Mouse (Mus musculus) forebrain, embryonic 16.5 days (tissue): Measurements from ENCODE around the gene Car1. TPM values are rescaled to one million over a fixed set of nuclear protein-coding genes. Genes with fewer than 3 reads are reported as not detected.
"Not testable (repeated sequence)": the region's sequence is repeated elsewhere in the genome, so short reads cannot be mapped to it uniquely, and the experiment has no call there.

Experiments used
- ATAC-seq: fragments of 200-750 bp; cut with Nextera tagmentation; 2 replicates; pipeline ENCODE4 v1.8.0; 2017; ENCODE audit warnings: mild to moderate bottlenecking, moderate library complexity
- H3K27ac ChIP-seq: fragments of 300-500 bp; sonication (generic); 2 replicates; pipeline ENCODE4 v1.5.1; 2014; ENCODE audit warnings: low read length, control low read depth
- H3K27me3 ChIP-seq: fragments of 300-500 bp; sonication (generic); replicated peaks from 2 replicates; pipeline ENCODE4 v1.6.1; 2014; ENCODE audit warnings: low read length; ENCODE audit not compliant: control insufficient read depth, insufficient read depth
- H3K36me3 ChIP-seq: fragments of 300-500 bp; sonication (generic); 2 replicates; pipeline ENCODE4 v1.6.1; 2014; ENCODE audit not compliant: control insufficient read depth, insufficient read depth
- H3K4me1 ChIP-seq: fragments of 300-500 bp; sonication (generic); replicated peaks from 2 replicates; pipeline ENCODE4 v1.6.1; 2014; ENCODE audit warnings: low read length; ENCODE audit not compliant: control insufficient read depth, insufficient read depth
- H3K4me2 ChIP-seq: fragments of 300-500 bp; sonication (generic); 2 replicates; pipeline ENCODE4 v1.6.1; 2014; ENCODE audit warnings: mild to moderate bottlenecking, low read length, control low read depth
- H3K4me3 ChIP-seq: fragments of 300-500 bp; sonication (generic); replicated peaks from 2 replicates; pipeline ENCODE4 v1.5.1; 2014; ENCODE audit warnings: mild to moderate bottlenecking, low read length, control low read depth
- H3K9ac ChIP-seq: fragments of 300-500 bp; sonication (generic); replicated peaks from 2 replicates; pipeline ENCODE4 v1.6.1; 2014; ENCODE audit warnings: low read depth, low read length, control low read depth
- H3K9me3 ChIP-seq: fragments of 300-500 bp; sonication (generic); 2 replicates; pipeline ENCODE4 v1.6.1; 2016; ENCODE audit warnings: low read length; ENCODE audit not compliant: control insufficient read depth
- WGBS: fragments of 180-500 bp; shearing (Covaris S2); extraction: QIAGEN DNeasy Blood & Tissue Kit; methylation state at CpG from one replicate; pipeline ENCODE4 v1.1.7; 2014; 5-methylcytosine and 5-hydroxymethylcytosine counted together
- polyA plus RNA-seq: library from polyadenylated mRNA; unstranded; fragments of >200 nt; fragmentation: Nextera tagmentation; extraction: Ambion mirVana; gene quantifications from 2 replicates; pipeline ENCODE4 v1.2.1, GENCODE M21; 2015

The Car1 gene
- polyA plus RNA-seq, 1 experiment from 2014 or later, result not detected

DNA sequence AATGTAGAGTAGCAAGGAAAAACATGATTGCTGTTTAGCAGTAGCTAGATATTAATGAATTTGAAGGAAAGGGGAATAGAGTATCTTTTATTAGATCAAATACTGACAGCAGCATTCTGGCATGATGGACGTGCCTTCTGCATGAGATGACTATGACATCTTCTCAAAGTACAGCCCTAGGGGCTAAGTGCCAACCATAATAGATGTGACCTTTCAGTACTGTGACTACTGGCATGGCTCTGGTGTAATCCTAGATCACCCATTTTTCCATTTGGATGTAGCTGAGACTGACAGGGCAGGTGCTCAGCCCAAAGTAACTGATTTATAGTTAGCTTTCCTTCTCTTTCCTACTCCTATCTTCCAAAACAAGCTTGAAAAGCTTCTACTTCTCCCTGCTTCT is 20.6 kb downstream of the Car1 start:
- Histone ChIP-seq H3K4me3 (no peak overlapping the region), H3K4me1 (no peaks in the 10 kb centered on the region), H3K9me3 (no peaks in the 10 kb centered on the region), H3K27ac (no peak overlapping the region), H3K4me2 (no peak overlapping the region), H3K27me3 (no peaks in the 10 kb centered on the region), H3K36me3 (no peaks in the 10 kb centered on the region), H3K9ac (no peak overlapping the region)
- no peak for ATAC-seq
- 70% methylated on average over 1 of the region's 1 CpGs for WGBS

DNA sequence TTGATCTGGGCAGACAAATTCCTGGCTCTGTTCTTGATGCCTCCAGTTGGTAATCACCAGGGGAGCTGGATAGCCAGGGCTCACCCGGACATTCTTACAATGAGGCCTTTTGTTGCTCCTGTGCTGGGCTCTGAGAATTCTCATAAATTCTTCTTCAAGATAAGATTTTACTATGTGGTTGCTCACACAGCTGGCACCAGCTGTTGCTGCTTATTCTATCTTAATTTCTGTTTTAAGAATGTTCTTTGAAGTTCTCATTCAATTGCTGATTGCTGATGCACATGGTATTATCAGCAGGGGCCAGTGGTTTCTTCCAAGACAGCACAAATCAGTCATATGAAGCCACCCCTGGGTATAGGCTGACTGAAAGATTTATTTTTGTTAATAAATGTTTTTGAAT is 21.0 kb downstream of the Car1 start:
- Histone ChIP-seq H3K9me3 (no peaks in the 10 kb centered on the region), H3K36me3 (no peaks in the 10 kb centered on the region), H3K9ac (no peak overlapping the region), H3K27me3 (no peaks in the 10 kb centered on the region), H3K27ac (no peak overlapping the region), H3K4me2 (no peak overlapping the region), H3K4me1 (no peaks in the 10 kb centered on the region), H3K4me3 (no peak overlapping the region)
- ATAC-seq, result no peak
- 48% methylated on average over 1 of the region's 1 CpGs for WGBS

DNA sequence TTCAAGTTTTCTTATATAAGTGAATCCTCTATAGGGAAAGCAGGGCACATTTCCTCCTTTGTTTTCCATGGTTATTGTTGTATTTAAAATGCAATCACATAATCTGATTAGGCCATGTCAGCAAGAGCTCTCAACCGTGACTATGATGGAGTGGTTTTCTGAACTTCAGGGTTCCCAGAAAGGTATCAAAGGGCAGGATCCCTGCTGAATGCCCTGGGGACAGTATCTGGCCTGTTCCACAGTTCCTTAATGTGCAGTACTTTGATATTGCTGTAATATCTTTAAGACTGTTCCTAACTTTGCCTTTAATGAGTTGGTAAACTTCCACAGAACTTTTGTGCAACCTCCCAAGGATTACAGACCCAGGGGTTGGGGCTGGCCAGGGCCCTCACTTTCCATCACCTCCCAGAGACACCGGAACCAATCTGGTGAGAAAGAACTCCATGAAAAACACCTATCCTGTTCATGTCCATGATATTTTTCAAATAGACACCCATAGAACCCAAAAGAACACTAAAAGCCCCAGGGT is 21.6 kb downstream of the Car1 start:
- no peaks in the 10 kb centered on the region for H3K27me3 ChIP-seq
- no peak for ATAC-seq
- H3K9ac ChIP-seq, result no peak overlapping the region
- WGBS, result 57% methylated on average over 2 of the region's 2 CpGs
- H3K4me3 ChIP-seq, result no peak overlapping the region
- no peak overlapping the region for H3K4me2 ChIP-seq
- H3K27ac ChIP-seq, result no peak overlapping the region
- no peaks in the 10 kb centered on the region for H3K36me3 ChIP-seq
- H3K9me3 ChIP-seq, result no peaks in the 10 kb centered on the region
- H3K4me1 ChIP-seq, result no peaks in the 10 kb centered on the region

DNA sequence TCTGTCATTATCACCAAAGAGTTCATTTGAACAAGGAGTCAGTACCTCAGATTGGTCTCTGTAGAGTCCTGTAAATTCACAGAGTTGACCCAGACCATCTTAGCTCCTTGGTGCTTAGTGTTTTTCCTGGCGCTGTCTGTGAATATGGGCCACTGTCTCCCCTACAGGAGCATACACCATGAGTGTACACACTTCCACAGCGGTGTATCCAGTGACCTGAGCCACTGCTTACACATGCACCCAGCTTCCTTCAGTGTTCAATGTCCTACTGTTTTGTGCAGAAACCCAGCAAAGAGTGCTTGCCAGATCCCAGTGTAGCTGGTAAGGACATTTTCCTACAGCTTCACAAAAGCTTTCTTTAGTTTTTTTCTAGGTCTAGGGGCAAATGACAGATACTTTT is 22.8 kb downstream of the Car1 start:
- Histone ChIP-seq H3K9me3 (no peaks in the 10 kb centered on the region), H3K36me3 (no peaks in the 10 kb centered on the region), H3K4me3 (no peak overlapping the region), H3K9ac (no peak overlapping the region), H3K27me3 (no peaks in the 10 kb centered on the region), H3K4me1 (no peaks in the 10 kb centered on the region), H3K27ac (no peak overlapping the region), H3K4me2 (no peak overlapping the region)
- WGBS, result 89% methylated on average over 2 of the region's 2 CpGs
- ATAC-seq, result no peak

DNA sequence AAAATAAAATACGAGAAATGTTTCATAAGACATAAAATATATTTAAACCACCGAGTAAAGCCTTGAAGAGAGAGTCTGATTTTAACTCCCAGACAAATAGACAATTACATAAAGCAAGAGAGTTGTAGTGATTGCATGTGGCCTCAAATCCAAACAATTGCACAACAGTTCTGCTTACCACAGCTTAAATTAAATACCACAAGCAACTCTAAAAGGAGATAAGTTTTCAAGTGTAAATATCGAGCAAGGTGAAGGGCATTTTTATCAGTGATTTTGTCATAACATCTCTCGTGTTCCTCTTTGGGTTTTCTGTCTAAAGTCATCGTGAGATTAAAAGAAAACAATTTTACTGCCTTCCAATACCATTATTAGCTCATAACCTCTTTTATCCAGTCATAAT is 25.0 kb downstream of the Car1 start:
- H3K27me3 ChIP-seq, H3K9ac ChIP-seq, H3K9me3 ChIP-seq, H3K27ac ChIP-seq, H3K4me3 ChIP-seq, ATAC-seq, H3K36me3 ChIP-seq, H3K4me2 ChIP-seq, H3K4me1 ChIP-seq: not testable (repeated sequence)
- WGBS, result 89% methylated on average over 5 of the region's 5 CpGs

DNA sequence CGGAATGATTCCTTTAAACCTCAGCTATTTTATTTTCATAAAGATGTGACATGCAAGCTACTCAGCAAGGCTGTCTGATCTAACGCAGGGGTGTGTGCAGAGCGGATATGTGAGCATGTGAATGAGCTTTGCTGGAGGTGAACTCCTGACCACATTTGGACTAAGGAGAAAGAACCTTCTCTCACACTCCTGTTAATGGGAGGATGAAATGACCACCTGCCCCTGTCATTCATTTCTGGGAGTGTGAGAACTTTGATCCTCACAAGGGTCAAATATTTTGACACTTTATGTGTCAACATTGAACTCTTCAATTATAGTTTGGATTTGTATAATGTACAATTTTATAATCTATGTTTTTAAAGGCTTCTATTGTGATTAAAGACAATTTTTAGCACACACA is 25.8 kb downstream of the Car1 start:
- not testable (repeated sequence) for H3K27ac ChIP-seq, H3K9ac ChIP-seq

DNA sequence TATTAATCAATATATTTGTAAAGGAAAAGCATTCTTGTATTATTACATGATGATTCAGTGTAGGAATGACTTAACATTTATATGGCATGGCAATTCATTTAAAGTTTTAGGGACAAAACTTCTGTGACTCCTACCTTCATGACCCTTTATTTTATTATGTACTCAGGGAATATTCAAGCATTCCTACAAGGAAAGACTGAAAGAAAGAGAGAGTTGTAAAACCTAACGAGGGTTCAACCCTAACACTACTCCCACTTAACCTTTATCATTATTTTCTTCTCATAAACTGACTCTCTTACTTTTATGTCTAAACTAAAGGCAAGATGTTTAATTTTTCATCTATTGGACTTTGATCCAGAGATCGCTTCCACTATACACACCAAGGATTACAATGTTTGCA is 28.0 kb downstream of the Car1 start:
- Histone ChIP-seq H3K4me2 (no peak overlapping the region), H3K9me3 (no peaks in the 10 kb centered on the region), H3K36me3 (no peaks in the 10 kb centered on the region), H3K27ac (no peak overlapping the region), H3K27me3 (no peaks in the 10 kb centered on the region), H3K9ac (no peak overlapping the region), H3K4me1 (no peaks in the 10 kb centered on the region), H3K4me3 (no peak overlapping the region)
- 86% methylated on average over 2 of the region's 2 CpGs for WGBS
- no peak for ATAC-seq

More for the DNA sequence above, 25.8 kb downstream of the Car1 start:
- ATAC-seq, H3K4me1 ChIP-seq, H3K9me3 ChIP-seq, H3K27me3 ChIP-seq, H3K4me3 ChIP-seq, H3K36me3 ChIP-seq, H3K4me2 ChIP-seq: not testable (repeated sequence)
- WGBS, result 85% methylated on average over 3 of the region's 3 CpGs

DNA sequence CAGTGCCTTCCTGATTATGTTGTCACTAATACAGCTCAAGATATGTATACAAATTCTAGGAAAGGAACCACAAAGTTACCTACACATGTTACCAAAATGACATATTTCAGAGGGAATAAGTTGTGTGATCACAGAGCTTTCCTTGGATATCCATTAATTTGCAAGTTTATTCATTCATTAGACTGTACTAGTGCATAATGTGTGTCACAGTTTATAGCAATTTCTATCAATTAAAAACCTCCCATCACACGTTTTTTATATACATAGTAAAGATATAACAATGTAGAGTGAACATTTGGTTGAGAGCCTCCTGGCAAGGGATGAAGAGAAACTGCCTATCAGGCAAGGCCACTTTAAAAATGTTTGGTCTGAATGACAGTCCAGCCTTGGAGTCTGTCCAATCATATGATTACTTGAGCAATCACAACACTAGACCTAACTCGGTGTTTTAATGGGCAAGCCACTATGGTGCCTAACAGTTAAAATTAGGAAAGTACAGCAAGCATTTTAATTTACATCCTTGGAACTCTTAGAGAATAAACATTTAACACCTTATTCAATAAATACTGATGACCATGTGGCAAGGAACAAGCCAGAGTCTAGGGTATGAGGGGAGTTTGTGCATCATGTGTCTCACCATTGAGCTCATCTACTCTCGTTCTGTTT is 31.5 kb downstream of the Car1 start:
- H3K4me2 ChIP-seq, H3K27ac ChIP-seq, H3K4me3 ChIP-seq, H3K9me3 ChIP-seq, H3K9ac ChIP-seq, H3K36me3 ChIP-seq, H3K27me3 ChIP-seq, H3K4me1 ChIP-seq: not testable (repeated sequence)
- ATAC-seq, result peak; percentile 70
- WGBS, result 52% methylated on average over 2 of the region's 3 CpGs

DNA sequence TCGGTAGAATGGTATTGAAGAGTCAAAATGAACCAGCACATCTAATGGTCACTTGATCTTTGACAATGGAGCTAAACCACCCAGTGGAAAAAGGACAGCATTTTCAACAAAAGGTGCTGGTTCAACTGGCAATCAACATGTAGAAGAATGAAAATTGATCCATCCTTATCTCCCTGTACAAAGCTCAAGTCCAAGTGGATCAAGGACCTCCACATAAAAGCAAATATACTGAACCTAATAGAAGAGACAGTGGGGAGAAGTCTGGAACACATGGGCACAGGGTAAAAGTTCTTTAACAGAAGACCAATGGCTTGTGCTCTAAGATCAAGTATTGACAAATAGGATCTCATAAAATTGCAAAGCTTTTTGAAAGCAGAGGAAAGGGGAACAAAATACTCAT is 33.6 kb downstream of the Car1 start:
- not testable (repeated sequence) for ATAC-seq, H3K9me3 ChIP-seq
- 89% methylated on average over 1 of the region's 1 CpGs for WGBS

DNA sequence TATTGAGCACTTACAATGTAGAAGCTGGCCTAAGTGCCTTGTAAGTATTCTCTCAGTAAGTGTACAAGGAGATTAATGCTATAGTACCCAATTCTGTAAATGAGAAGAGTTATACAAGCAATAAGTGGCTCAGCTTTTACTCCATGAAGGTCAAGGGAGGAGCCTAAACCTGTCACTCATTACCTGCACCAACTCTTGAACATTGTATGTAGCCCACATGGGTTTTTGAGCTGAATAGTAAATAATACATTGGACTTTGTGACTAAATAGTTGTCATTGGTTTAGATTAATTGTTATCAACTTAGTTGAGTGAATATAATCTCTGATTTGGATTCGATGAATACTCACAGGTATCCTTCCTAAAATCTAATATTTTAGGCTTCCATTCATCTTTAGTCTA is 35.7 kb downstream of the Car1 start:
- H3K9me3 ChIP-seq, H3K27me3 ChIP-seq, ATAC-seq, H3K36me3 ChIP-seq, H3K9ac ChIP-seq, H3K27ac ChIP-seq, H3K4me1 ChIP-seq, H3K4me2 ChIP-seq, H3K4me3 ChIP-seq: not testable (repeated sequence)
- 93% methylated on average over 1 of the region's 1 CpGs for WGBS

More for the DNA sequence above, 33.6 kb downstream of the Car1 start:
- not testable (repeated sequence) for H3K27me3 ChIP-seq, H3K4me1 ChIP-seq, H3K4me3 ChIP-seq, H3K9ac ChIP-seq, H3K4me2 ChIP-seq, H3K36me3 ChIP-seq, H3K27ac ChIP-seq
